Mouse (Mus musculus): ENCODE results near the gene Pdap1.
A peak's percentile ranks its signal among the peaks of the same experiment; 100 is the strongest.
"Not testable (repeated sequence)": the region's sequence is repeated elsewhere in the genome, so short reads cannot be mapped to it uniquely, and the experiment has no call there.

Pdap1 gene

DNA sequence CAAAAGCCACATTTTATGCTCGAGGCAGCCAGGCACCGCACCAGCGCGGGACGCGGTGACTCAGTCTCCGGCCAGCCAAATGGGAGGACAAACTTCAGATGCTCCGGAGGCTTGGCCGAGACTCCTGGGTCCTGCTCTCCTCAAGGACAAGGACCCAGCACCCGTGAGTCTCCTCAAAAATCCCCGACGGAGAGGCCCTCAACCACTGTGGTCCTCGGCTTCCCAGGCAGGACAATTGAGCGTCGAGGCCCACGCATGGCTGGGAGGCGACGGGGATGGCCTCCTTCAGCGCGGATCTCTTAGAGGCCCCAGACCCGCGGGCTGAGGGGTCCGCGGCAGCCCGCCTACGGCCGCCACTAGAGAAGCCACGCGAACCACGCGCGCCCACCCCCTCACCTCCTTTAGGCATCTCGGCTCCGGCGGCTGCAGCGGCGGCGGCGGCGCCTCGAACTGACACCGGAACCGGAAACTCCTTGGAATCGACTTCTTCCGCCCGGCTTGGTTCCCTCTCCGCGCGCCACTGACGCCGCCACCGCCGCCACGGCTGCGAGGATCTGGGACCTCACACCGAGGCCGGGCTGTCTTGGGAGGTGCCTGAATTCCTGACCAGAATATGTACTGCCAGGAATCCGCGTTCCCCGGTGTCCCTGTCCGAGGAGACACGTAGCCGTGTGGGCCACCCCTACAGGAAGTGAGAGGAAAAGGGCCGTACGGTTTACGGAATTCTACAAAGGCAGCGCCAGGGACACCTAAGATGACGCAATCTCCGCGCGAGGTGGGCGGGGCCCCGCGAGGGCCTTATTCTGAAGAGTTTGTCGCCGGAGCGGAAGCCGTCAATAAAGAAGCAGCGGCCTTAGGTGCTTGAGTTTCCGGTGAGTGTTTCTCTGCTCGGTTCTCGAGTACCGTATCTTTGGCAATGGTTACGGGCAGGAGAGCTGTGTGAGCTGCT is at the start of gene Pdap1, which contains the start of gene Bud31:
Gene Pdap1, minus strand, starts transcription at position 668 of the 949 bp plus-strand sequence.
Gene Bud31, plus strand, starts transcription at position 792 of the 949 bp plus-strand sequence.
- DNase-seq, result peak; percentile 94

DNA sequence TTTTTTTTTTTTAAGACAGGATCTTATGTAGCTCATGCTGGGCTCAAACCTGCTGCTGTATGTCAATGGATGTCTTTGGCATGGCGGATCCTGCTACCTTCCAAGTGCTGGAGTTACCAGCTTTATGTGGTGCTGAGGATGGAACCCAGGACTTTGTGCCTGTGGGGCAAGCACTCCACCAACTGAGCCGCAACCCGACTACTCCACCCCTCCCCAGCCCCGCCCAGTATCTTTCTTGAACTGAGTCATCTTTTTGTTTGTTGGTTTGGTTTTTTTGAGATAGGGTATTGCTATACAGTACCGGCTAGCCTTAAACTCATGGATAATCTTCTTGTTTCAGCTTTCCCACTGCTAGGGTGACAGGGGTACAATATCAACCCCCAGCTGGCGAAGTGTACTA is 49.4 kb upstream of the Pdap1 start:
- DNase-seq, result no peak

DNA sequence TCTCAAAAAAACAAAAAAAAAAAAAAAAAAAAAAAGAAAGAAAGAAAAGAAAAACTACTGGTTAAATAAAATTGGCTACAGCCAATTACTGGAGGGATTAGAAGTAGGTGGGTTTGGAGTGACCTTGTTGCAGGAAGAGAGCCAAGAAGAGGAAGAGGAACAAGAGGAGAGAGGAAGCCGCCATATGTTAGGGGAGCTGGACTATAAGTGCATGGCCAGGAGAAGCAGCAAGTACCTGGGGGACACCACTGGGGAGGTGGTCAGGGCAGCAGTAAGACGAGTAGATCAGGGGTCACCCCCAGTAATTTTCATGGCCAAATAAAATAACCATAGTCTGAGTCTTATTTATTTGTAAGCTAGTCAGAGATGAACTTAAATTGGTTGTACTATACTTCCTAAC is 45.2 kb upstream of the Pdap1 start:
- DNase-seq, result no peak

DNA sequence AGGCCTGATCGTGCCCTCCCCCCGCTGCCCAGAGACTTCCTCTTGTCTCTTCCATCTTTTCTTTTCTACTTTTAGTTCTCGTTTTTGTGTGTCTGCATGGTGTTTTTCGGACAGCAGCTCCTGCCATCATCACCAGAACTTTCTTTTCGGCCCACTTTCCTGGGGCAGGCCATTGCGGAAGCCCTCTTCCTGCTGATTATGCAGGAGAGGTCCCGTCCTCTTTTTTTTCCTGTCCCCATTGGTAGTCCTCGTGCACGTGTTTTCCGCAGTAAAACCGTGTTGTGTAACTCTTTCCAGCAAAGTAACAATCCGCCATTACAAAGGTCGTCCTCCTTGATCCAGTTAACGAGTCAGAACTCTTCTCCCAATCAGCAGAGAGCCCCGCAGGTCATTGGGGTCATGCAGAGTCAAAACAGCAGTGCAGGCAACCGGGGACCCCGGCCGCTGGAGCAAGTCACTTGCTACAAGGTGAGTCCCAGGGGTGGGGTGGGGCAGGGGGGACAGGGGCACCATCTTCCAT is 38.5 kb upstream of the Pdap1 start:
- no peak for DNase-seq

DNA sequence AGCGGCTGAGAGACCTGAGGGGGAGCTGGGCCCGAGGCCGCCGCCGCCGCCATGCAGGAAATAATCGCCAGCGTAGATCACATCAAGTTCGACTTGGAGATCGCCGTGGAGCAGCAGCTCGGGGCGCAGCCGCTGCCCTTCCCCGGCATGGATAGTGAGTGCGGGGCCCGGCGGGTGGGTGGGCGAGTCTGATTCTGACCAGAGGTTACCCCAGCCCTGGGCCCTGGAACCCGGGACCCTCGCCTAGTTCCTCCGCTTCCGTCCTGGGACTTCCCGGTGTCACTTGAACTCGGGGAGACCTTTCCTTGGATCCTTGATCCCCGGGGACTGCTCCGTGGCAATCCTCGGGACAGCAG is 27.2 kb upstream of the Pdap1 start:
- no peak for DNase-seq

DNA sequence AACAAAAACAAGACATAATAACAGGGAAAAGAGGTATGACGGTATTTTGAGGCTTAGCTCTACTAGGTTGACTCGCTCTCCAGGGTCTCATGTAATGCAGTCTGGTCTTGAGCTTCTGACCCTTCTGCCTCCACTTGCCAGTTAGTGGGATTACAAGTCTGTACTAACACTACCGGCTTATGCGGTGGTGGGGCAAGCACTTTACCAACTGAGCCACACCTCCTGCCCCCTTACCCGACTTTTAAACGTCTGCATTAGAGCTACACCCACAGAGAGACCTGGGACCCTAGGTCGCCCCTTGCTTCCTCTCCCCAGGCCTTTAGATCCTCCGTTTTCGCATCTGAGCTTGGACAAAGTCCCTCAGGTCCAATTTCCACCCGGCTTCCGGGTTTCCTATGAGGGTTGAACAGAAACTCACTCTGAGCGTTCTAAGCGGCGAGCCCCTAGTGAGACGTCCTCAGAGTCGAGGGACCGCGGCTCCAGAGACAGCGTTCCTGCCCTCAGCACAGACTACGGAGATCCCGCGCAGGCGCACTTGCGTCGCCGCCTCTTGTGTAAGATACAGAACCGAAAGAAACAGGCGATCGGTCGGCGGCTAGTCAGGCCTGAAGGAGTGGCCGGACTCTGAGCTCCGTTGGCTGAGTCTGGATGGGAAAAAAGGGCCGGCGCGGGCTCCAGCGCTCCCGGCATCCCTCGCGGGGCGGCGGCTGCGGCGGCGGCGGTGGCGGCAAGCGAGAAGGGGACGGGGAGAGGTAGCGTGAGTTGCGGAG is 26.7 kb upstream of the Pdap1 start, which contains the start of the genes Ptcd1 and Cpsf4:
Gene Ptcd1, minus strand, starts transcription at position 573 of the 770 bp plus-strand sequence.
Gene Cpsf4, plus strand, starts transcription at position 678 of the 770 bp plus-strand sequence.
- peak; percentile 98 for DNase-seq

DNA sequence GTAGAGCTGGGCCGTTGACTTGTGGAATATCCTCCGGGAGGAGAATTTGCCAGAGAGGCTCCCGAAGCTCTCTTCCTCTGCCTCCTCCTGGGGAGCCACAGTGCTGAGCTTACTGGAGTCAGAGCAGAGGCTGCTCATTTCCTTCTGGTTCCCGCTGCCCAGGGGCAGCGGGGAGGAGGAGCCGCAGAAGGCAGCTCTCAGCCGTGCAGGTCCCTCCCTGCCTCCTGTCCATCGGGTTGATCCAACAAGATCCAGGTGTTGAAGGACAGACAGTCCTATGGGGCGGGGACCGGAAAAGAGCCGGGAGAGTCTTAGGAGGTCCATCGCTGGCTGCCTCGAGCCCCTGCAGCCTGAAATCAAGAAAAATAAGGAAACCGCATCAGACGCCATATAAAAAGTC is 25.1 kb upstream of the Pdap1 start:
- DNase-seq, result peak; percentile 11

DNA sequence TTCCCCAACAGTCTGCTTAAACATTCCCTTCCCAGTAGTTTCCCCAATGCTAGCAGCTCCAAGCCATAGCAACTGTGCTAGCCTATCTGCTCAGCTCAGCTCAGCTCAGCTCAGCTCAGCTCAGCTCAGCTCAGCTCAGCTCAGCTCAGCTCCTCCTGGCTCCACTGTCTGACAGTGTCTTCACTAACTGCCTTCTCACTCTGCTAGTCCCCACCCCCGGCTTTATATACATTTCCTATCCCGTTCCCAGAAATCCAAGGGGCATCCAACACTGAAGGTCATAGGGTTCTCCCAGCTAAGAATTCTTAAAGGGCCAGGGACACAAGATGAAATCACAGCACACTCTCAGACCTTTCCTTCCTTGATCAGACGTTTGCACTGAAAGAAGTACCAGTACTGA is 24.7 kb upstream of the Pdap1 start:
- no peak for DNase-seq

DNA sequence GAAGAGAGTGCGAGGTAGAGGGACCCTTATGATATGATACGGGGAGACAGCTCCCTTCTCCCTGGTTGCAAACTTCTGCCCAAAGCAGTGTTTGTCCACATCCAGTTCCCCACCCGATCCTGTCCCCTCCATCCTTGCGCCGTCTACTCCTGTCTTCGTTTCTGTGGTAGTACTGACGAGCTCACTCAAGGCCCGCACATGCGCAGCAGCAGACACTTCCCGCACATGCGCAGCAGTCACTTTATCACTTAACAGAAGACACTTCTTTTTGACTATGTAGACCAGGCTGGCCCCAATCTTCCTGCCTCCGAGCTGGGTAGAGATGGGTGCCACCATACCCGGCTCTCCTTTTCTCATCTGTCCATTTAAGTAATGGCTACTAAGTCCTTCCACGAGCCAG is 21.3 kb upstream of the Pdap1 start:
- no peak for DNase-seq

DNA sequence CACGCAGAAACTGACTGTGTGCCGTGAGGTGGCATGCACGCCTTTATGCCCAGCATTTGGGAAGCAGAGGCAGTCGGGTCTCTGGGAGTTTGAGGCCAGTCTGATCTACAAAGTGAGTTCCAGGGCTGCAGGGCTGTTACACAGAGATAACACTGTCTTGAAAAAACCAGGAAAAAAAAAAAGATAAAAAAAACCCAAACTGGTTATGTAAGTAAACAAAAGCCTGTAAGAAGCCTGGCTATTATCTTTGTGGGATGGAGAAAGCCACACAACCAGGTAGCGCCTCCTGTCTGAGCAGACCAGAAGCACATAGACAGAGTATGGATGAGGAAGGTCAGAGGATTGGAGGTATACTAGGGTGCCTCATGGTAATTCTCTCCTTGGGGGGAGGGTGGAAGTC is 12.7 kb upstream of the Pdap1 start:
- no peak for DNase-seq

DNA sequence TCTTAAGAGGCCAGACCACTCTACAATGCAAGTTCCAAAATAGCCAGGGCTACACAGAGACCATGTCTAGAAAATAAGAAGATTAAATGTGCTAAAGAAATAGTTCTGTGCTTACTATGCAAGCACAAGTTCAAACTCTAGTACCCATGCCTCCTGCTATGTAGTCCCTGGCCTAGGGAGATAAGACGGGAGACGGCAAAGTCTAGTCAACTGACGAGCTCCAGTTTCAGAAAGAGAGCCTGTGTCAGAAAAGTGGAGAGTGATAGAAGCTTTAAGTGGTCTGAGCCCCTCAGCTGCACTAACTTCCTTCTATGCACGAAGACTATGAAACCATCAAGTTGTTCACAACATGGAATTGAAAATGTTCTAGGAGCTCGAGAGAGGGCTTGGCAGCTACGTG is 9.3 kb upstream of the Pdap1 start:
- no peak for DNase-seq

DNA sequence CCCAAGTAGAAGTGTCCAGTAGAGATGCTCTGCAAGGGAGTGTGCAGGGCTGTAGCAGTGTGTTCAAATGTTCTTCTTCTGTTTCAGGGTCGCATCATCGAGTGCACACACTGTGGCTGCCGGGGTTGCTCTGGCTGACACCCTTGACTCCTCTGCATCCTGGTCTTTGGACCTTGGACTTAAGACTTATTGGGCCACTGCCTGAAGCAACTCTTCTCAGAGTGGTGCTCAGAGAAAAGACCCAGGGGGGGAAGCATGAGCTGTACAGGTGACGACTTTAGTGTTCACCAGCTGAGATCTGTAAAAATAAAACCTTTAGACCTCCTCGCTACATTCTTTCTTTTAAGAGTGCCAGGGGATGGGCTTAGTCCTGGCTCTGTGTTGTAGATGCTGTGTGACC is 7.7 kb upstream of the Pdap1 start:
- no peak for DNase-seq

DNA sequence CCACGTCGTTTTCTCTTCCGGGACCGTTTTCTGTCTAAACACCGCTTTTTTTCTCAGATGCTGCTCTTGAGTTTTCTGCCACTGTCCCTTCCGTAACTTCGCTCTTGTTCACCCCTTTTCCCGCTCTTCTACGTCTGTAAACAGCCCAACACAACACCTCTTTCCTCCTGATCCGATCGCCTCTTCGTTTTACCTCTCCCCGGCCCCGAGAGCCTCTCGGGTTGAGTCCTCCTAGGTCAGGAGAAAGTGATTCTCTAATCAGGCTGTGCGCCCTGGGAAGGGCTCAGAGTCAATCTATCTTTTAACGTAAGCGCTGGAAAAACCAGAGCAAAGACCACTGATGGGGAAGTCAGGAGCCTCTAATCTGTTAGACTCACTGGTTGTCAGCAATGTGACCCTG is 573 bp upstream of the Pdap1 start:
- peak; percentile 12 for DNase-seq

DNA sequence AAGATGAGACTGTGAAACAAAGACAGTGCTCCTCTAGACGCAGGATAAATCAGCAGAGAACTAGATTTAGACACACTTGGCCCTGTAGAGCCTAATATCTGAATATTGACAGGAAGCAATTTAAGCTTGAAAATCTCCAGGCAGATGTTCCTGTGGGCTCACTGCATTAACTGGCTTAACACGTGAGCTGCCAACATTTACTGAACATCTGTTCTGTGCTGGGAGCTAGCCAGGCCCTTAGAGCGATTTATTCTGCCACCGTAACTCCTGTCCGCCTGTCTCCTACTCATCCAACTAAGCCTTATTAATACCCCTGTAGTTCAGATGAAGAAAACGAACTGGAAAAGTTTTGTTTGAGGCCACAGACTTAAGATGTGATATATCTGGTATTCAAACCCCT is 1.2 kb downstream of the Pdap1 start:
- no peak for DNase-seq

DNA sequence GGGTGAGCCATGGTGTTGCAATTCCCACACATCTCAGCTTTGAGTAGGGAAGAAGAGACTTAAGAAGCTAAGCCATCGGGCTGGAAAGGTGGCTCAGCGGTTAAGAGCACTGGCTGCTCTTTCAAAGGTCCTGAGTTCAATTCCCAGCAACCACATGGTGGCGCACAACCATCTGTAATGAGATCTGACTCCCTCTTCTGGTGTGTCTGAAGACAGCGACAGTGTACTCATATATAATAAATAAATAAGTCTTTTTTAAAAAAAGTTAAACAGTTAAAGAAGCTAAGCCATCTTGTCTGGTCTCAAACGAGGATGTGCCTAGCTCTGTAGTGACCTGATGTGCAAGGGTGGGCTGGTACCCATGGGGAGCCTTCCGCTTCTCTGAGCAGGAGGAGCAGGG is 6.8 kb downstream of the Pdap1 start:
- not testable (repeated sequence) for DNase-seq

DNA sequence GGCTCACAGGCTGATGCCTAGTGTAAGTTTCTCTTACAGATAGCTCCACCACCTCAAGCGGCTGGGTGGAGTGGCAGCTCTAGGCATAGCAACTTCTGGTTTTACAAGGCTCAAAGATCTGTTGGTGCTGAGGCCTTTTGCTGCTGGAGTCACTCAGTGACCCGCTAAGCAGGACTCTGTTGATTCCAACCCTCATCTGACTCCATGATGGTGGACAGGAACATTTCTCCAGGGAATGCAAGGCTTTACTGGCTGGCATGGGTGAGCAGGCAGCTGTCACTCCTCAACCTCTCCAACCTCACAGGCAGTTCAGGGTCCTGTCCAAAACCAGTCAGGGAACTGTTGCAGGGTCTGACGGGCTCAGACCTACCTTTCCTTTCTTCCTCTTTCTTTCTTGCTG is 9.0 kb downstream of the Pdap1 start:
- DNase-seq, result no peak

DNA sequence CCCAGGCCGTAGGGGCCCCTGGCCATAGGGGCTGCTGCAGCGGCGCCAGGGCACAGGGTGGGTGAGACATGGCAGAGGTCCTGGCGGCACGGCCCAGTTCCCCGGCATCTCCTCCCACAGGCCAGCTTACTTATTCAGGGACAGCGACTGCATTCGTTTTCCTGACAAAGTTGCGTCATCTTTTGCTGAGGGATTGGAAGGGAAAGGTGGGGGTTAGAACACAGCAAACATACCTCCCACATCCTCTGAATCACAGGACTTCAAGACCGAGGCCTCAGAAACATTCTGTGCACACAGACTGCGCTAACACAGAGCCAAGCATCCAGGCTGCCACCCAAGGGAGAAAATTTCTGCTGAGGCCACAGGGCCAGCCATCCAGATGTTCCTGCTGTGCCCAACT is 9.8 kb downstream of the Pdap1 start:
- no peak for DNase-seq

DNA sequence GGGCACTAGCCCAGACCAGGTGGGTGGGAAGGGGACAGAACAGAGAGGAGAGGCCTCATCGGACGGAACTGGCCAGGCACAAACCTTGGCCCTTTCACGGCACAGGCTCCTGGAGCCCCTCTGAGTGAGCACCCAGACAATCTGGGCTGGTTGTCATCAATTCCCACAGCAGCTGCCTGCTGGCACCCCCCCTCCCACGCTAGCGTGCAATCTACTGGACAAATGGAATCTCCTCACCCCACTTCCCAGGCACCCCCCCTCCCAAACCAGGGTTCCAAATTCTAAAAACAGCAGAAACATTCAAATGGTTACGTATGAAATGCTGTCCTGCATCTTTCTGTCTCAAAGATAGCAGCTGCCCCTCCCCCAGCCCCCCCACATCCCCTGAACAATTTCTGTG is 10.3 kb downstream of the Pdap1 start:
- not testable (repeated sequence) for DNase-seq

DNA sequence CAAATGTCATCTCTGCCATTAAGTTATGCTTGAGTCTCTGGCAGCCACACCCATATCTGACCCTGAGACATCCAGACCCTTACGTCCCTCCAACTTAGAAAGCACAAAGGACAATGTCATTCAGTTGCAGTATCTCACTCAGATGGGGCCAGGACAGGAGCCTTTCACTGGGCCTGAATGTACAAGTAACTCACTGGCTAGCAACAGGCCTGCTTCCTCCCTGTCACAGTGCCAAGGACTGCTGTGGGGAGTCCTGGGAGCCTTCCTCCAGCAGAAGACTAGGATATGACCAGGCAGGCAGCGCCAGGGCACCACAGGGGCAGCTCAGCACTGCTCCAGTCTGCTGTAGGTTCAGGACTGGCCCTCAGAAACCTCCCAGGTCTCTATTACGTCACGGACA is 10.9 kb downstream of the Pdap1 start:
- no peak for DNase-seq

DNA sequence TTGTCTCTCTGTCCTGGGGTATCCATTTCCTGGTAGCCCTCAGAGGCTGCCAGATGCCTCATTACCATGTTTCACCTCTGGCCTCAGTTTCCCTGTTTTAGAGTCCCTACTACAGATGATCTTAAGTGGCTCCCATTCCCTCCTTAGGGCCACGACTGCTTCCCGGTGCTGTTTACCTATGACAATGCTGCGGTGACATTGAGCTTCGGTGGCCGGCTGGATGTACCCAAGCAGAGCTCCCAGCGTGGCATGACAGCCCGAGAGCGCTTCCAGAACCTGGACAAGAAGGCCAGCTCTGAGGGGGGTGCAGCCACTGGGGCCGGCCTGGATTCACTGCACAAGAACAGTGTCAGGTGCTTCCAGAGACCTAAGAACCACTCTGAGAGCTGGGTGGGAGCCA is 13.5 kb downstream of the Pdap1 start:
- no peak for DNase-seq

DNA sequence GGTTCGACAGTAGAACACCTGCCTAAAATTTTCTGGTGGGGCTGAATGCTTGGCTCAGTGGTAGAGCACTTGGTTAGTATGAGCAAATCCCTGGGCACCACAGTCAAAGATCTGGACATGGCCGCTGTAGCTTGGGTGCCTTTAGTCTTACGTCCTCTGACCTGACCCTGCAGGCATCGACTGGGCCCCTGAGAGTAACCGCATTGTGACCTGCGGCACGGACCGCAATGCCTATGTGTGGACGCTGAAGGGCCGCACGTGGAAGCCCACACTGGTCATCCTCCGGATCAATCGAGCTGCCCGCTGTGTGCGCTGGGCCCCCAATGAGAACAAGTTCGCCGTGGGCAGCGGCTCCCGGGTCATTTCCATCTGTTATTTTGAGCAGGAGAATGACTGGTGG is 16.6 kb downstream of the Pdap1 start:
- DNase-seq, result no peak

DNA sequence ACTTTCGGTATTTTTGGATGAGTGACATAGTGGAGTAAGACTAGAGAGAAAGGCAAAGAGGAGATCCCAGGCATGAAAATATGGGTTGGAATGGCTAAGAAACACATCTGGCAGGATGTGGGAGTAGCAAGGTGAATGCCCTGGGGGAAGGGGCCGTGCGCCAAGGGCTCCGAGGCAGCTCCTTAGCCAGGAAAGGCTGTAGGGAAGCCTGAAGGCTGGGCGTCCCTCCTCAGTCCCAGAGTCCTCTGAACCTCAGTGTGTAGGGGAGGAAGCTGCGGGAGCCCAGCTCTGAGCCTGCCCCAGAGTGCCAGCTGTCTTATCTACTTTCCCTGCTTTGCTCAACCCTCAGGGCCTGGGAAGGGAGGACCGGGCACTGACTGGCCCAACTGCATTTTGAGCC is 19.1 kb downstream of the Pdap1 start:
- no peak for DNase-seq

DNA sequence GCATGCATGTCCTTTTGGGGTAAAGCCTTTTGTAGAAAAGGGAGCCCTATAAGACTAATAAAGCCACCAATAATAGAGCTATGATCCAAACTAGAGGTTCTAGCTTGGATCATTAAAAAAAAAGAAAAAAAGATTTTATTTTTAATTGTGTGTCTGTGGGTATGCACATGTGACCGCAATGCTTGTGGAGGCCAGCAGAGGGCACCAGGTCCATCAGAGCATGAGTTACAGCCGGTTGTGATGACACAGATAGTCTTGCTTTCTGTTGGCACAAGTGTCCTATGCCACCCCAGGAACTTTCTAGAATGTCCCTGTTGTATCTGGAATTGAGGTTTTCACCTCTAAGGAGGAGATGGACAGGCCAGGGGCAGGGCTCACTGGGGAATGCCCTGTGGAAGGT is 20.7 kb downstream of the Pdap1 start:
- DNase-seq, result no peak

DNA sequence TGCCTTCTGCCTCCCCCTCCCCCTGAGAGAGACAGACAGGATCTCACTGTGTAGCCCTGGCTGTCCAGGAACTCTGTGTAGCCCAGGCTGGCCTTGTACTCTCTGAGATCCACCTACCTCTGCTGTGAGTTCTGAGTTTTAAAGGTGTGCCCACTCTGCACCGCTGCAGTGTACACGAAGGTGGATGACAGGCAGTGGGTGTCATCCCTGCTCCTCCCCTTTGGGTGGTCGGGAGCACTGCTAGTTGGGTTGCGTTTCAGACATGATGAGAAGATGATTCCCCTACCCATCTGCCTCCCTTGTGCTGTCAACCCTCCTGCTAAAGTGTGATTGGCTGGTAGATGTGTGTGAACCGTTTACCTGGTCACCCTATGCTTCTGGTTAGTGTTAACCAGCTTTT is 21.6 kb downstream of the Pdap1 start:
- DNase-seq, result no peak

Measured in cerebellum, adult 11 months (tissue).